Mouse (Mus musculus): ENCODE measurements around the gene Cs.

GRCm38 (mm10) chr10:128376099-128376454 lies 38.5 kb downstream of the Cs start:
- no peak for TF ChIP-seq CTCF (IDR thresholded peaks at IDR 0.05; ENCODE audit: control insufficient read depth, insufficient read depth, insufficient replicate concordance, low read depth, low read length)
- TF ChIP-seq POLR2A (IDR thresholded peaks at IDR 0.05; ENCODE audit: control insufficient read depth, low read depth, low read length): no peak

Data from testis, adult 2 months (tissue).